Mouse (Mus musculus) neural tube, embryonic 15.5 days (tissue): ENCODE data around the gene Afmid. TPM values are rescaled to one million over a fixed set of nuclear protein-coding genes. Genes with fewer than 3 reads are reported as not detected.

ENCODE experiments used
- ATAC-seq: fragments of 200-750 bp; cut with Nextera tagmentation; 2 replicates; pipeline ENCODE4 v1.8.0; 2017; ENCODE audit warnings: mild to moderate bottlenecking, moderate TSS enrichment, moderate library complexity; ENCODE audit not compliant: low FRiP score
- H3K27ac ChIP-seq: fragments of 300-500 bp; sonication (generic); replicated peaks from 2 replicates; pipeline ENCODE4 v1.5.1; 2015; ENCODE audit warnings: mild to moderate bottlenecking, inconsistent platforms
- H3K27me3 ChIP-seq: fragments of 300-500 bp; sonication (generic); replicated peaks from 2 replicates; pipeline ENCODE4 v1.6.1; 2015; ENCODE audit warnings: inconsistent platforms
- H3K36me3 ChIP-seq: fragments of 300-500 bp; sonication (generic); 2 replicates; pipeline ENCODE4 v1.6.1; 2015; ENCODE audit warnings: inconsistent platforms
- H3K4me1 ChIP-seq: fragments of 300-500 bp; sonication (generic); 2 replicates; pipeline ENCODE4 v1.6.1; 2015; ENCODE audit warnings: inconsistent platforms
- H3K4me2 ChIP-seq: fragments of 300-500 bp; sonication (generic); 2 replicates; pipeline ENCODE4 v1.6.1; 2015; ENCODE audit warnings: inconsistent platforms, mild to moderate bottlenecking, moderate library complexity
- H3K4me3 ChIP-seq: fragments of 300-500 bp; sonication (generic); replicated peaks from 2 replicates; pipeline ENCODE4 v1.5.1; 2015; ENCODE audit warnings: mild to moderate bottlenecking, inconsistent platforms
- H3K9ac ChIP-seq: fragments of 300-500 bp; sonication (generic); replicated peaks from 2 replicates; pipeline ENCODE4 v1.6.1; 2015; ENCODE audit warnings: mild to moderate bottlenecking, inconsistent platforms
- H3K9me3 ChIP-seq: fragments of 300-500 bp; sonication (generic); replicated peaks from 2 replicates; pipeline ENCODE4 v1.6.1; 2016; ENCODE audit warnings: inconsistent platforms
- WGBS: fragments of 180-500 bp; shearing (Covaris S2); methylation state at CpG from one replicate; pipeline ENCODE4 v1.1.7; 2015; ENCODE audit warnings: mixed read lengths; 5-methylcytosine and 5-hydroxymethylcytosine counted together
- polyA plus RNA-seq: library from polyadenylated mRNA; unstranded; fragments of >200 nt; fragmentation: Nextera tagmentation; extraction: Ambion mirVana; gene quantifications from 2 replicates; pipeline ENCODE4 v1.2.1, GENCODE M21; 2015

Gene Afmid
- polyA plus RNA-seq, 1 experiment from 2014 or later = 6.0 TPM

GRCm38 (mm10) chr11:117888853-117889822 lies 63.4 kb downstream of the Afmid start:
- WGBS = 6% methylated on average over 33 of the region's 33 CpGs
- Histone ChIP-seq H3K9me3 (no peaks in the 10 kb centered on the region), H3K27me3 (peaks cover 26% of the 10 kb centered on the region), H3K9ac (peak overlapping the region; percentile 27; the same call in 1 of the 2 replicates), H3K36me3 (no peaks in the 10 kb centered on the region), H3K4me3 (peak overlapping the region; percentile 15), H3K4me1 (peaks cover 29% of the 10 kb centered on the region), H3K4me2 (peak overlapping the region; percentile 49), H3K27ac (peak overlapping the region; percentile 29; the same call in 1 of the 2 replicates)
- ATAC-seq = peak; percentile 35; the same call in 1 of the 2 replicates

Other genes with a start within 250 kb of the Afmid start
- 20.5 and 23.6 TPM in 2 replicates for gene Tnrc6c, start 171.6 kb upstream of the Afmid start, polyA plus RNA-seq
- 0.99 and 4.6 TPM in 2 replicates for gene Tmc8, start 43.8 kb upstream of the Afmid start, polyA plus RNA-seq
- 7.5 and 12.0 TPM in 2 replicates for gene Tmc6, start 43.7 kb upstream of the Afmid start, polyA plus RNA-seq
- gene 6030468B19Rik, start 28.3 kb upstream of the Afmid start, polyA plus RNA-seq = 0.23 TPM in 1 of 2 replicates, not detected in the other
- 0.95 and 1.7 TPM in 2 replicates for gene Gm20708, start 16.3 kb upstream of the Afmid start, polyA plus RNA-seq
- gene Syngr2, start 16.3 kb upstream of the Afmid start, polyA plus RNA-seq = 13.7 and 52.4 TPM in 2 replicates
- 15.6 and 42.9 TPM in 2 replicates for gene Tk1, start 168 bp downstream of the Afmid start, polyA plus RNA-seq
- 26.7 and 88.4 TPM in 2 replicates for gene Birc5, start 23.3 kb downstream of the Afmid start, polyA plus RNA-seq
- gene Tmem235, start 34.8 kb downstream of the Afmid start, polyA plus RNA-seq = not detected in 2 replicates
- 4.7 and 5.0 TPM in 2 replicates for gene Tha1, start 47.6 kb downstream of the Afmid start, polyA plus RNA-seq
- gene Socs3, start 144.1 kb downstream of the Afmid start, polyA plus RNA-seq = 6.7 and 13.2 TPM in 2 replicates
- 60.7 and 62.8 TPM in 2 replicates for gene Pgs1, start 160.4 kb downstream of the Afmid start, polyA plus RNA-seq